Mouse (Mus musculus) C2C12 (cell line): ENCODE data around the gene Il18bp. TPM values are rescaled to one million over a fixed set of nuclear protein-coding genes. Genes with fewer than 3 reads are reported as not detected.

Experiments
- H3K27me3 ChIP-seq: one replicate; pipeline ENCODE4 v1.6.1; 2011; ENCODE audit not compliant: control insufficient read depth, insufficient read depth, insufficient read length
- H3K36me3 ChIP-seq: one replicate; pipeline ENCODE4 v1.6.1; 2011; ENCODE audit not compliant: control insufficient read depth, insufficient read depth
- H3K4me3 ChIP-seq: one replicate; pipeline ENCODE4 v1.5.1; 2011; ENCODE audit warnings: mild to moderate bottlenecking, control low read depth; ENCODE audit not compliant: poor library complexity, insufficient read depth, severe bottlenecking
- H3K79me2 ChIP-seq: one replicate; pipeline ENCODE4 v1.6.1; 2011; ENCODE audit not compliant: control insufficient read depth, insufficient read depth
- H3K79me3 ChIP-seq: one replicate; pipeline ENCODE4 v1.6.1; 2011; ENCODE audit warnings: low read depth, control low read depth
- H3ac ChIP-seq: one replicate; pipeline ENCODE3; 2011; ENCODE audit warnings: low read depth; ENCODE audit not compliant: control insufficient read depth, insufficient read length
- CEBPB ChIP-seq: IDR thresholded peaks from one replicate; pipeline ENCODE4 v1.6.1; 2011; ENCODE audit warnings: low read depth, mild to moderate bottlenecking, control low read depth, moderate library complexity
- CTCF ChIP-seq: IDR thresholded peaks from one replicate; pipeline ENCODE4 v1.5.1; 2011; ENCODE audit not compliant: control insufficient read depth, insufficient read depth, insufficient read length
- FOSL1 ChIP-seq: IDR thresholded peaks from one replicate; pipeline ENCODE4 v1.8.0; 2011; ENCODE audit warnings: mild to moderate bottlenecking, low read length; ENCODE audit not compliant: poor library complexity, insufficient read depth, severe bottlenecking
- MAX ChIP-seq: IDR thresholded peaks from one replicate; pipeline ENCODE4 v1.6.1; 2011; ENCODE audit warnings: mild to moderate bottlenecking, control low read depth
- MYOD1 ChIP-seq: IDR thresholded peaks from one replicate; pipeline ENCODE4 v1.6.1; 2011; ENCODE audit warnings: low read depth; ENCODE audit not compliant: control insufficient read depth, insufficient read length
- MYOG ChIP-seq: IDR thresholded peaks from one replicate; pipeline ENCODE4 v1.6.1; 2011; ENCODE audit not compliant: control insufficient read depth, insufficient read length; ENCODE audit errors: extremely low read depth
- USF1 ChIP-seq: IDR thresholded peaks from one replicate; pipeline ENCODE4 v1.6.1; 2011; ENCODE audit warnings: low read depth, mild to moderate bottlenecking, control low read depth, moderate library complexity
- long read RNA-seq, 2 experiments: library from polyadenylated mRNA; unstranded; transcript quantifications; one replicate each; pipeline ENCODE4 v2.0.0; 2019 to 2020
- polyA plus RNA-seq: library from polyadenylated mRNA; unstranded; fragments of >200 nt; fragmentation: generic; extraction: Trizol; gene quantifications from one replicate; pipeline ENCODE4 v1.2.1, GENCODE M21; 2012; ENCODE audit warnings: missing spikeins

Il18bp gene
- 0.95 TPM for polyA plus RNA-seq
- long read RNA-seq, experiment 1 = 0 reads
- long read RNA-seq, experiment 2, partial matches to known transcripts = 0 of 1 reads
- long read RNA-seq, experiment 2, other reads (novel, unspliced or antisense) = 1 of 1 reads

GRCm38 (mm10) chr7:102018590-102018989 lies at the start of gene Il18bp:
Gene Il18bp, minus strand, starts transcription at chr7:102018690.
- Histone ChIP-seq H3K4me3 (no peak within 1 kb of the TSS), H3K36me3 (peaks cover 30% of the 10 kb centered on the region), H3K27me3 (no peaks in the 10 kb centered on the region), H3ac (no peak within 1 kb of the TSS), H3K79me2 (peaks cover 10% of the 10 kb centered on the region), H3K79me3 (no peaks in the 10 kb centered on the region)
- TF ChIP-seq USF1 (no peak), CEBPB (no peak), MYOG (no peak), CTCF (no peak)

DNA sequence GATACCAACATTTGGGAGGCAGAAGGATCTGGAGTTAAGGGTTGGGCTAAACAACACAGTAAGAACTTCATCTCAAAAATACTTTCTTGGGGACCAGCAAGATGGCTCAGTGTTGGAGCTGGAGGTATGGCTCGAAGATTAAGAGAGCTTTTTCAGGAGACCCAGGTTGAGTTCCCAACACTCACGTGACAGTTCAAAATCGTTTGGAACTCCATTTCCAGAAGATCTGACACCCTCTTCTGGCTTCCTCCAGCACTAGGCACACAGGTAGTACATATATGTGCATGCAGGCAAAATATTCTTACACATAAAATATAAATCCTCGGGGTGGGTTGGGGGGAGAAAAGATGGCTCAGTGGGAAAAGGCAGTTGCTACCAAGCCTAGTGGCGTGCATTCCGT lies 47.9 kb upstream of the Il18bp start:
- peaks cover 49% of the 10 kb centered on the region for H3K79me2 ChIP-seq
- no peaks in the 10 kb centered on the region for H3K27me3 ChIP-seq
- H3K4me3 ChIP-seq = peak overlapping the region; percentile 56
- TF ChIP-seq USF1 (peak; percentile 27), CTCF (no peak)
- peaks cover 7% of the 10 kb centered on the region for H3K36me3 ChIP-seq
- peaks cover 32% of the 10 kb centered on the region for H3K79me3 ChIP-seq
- H3ac ChIP-seq = peak overlapping the region; percentile 44

DNA sequence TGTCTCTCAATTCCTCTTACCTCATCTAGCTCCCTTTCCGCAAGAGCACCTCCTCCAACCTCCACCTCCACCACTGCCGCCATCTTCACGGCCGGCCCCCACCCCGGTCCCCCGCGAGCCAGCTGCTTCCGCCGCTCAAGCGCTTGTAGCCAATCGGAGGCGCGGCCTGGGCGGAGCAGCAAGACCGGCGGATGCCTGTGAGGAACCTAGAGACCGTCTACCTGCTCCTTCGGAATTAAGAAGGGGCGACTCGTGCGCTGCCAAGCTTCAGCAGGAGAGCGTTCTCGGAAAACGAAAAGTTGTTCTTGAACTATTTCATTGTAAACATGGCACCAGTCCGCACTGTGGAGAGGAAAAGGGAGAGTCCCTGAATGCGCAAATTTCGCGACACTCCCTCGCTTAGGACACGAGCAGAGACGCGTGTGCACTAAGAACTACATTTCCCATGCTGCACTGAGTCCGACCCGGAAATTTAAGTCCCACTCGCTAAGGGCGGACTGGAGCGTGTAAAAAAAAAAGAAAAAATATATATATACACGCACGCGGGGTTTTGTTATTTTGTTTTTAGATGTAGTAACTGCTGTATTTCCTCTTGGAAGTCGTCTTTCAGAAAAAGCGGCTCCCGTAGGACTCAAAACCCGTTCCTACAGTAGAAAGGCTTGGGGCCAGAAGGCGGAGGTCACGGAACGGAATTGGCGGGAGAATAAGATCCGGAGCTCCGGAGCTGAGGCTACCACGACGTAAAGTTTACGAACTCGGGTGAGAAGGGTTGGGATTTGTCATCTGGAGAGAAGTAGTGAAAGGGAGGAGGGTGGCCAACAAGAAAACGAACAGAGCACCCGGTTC lies 46.8 kb upstream of the Il18bp start, which contains the start of the genes Rnf121, Xndc1 and Xntrpc:
Gene Rnf121 (minus strand): TSS at position 424 of the 846 bp plus-strand sequence.
Gene Xndc1 (plus strand): TSS at position 466 of the 846 bp plus-strand sequence.
Gene Xntrpc (plus strand): TSS at position 668 of the 846 bp plus-strand sequence.
- Histone ChIP-seq H3K79me3 (peaks cover 34% of the 10 kb centered on the region), H3K27me3 (no peaks in the 10 kb centered on the region), H3K4me3 (peak within 1 kb of the TSS; percentile 56), H3ac (peak within 1 kb of the TSS; percentile 71), H3K79me2 (peaks cover 57% of the 10 kb centered on the region), H3K36me3 (peaks cover 7% of the 10 kb centered on the region)
- TF ChIP-seq MAX = peak; percentile 27
- TF ChIP-seq MYOD1 = peak; percentile 83
- no peak for TF ChIP-seq FOSL1

DNA sequence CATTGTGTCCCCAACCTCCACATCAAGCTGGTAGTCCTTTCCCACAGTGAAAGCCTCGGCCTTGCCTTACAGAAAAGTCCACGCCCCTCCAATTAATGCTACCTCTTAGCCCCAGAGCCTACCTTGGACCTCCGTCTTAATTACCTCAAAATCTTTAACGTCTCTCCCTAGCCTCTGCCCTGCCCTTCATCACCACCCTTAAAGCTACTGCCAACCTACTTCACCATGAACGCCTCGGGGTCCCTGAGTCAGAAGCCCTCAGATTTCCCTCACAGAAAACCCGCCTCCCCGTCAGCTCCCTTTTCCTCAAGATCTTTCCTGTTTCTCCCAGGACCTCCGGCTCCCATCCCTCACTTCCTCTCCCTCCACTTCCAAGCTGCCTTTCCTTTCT lies 46.2 kb upstream of the Il18bp start:
- Histone ChIP-seq H3K4me3 (peak overlapping the region; percentile 56), H3ac (peak overlapping the region; percentile 63), H3K79me3 (peaks cover 37% of the 10 kb centered on the region), H3K27me3 (no peaks in the 10 kb centered on the region), H3K79me2 (peaks cover 63% of the 10 kb centered on the region), H3K36me3 (peaks cover 12% of the 10 kb centered on the region)
- TF ChIP-seq FOSL1 (no peak), CEBPB (no peak), CTCF (no peak), MAX (no peak), MYOG (no peak), USF1 (no peak), MYOD1 (no peak)

GRCm38 (mm10) chr7:102063891-102064290 lies 45.4 kb upstream of the Il18bp start:
- no peak for TF ChIP-seq CTCF
- TF ChIP-seq MYOD1 = no peak
- no peak for TF ChIP-seq MAX
- no peak for TF ChIP-seq CEBPB
- TF ChIP-seq USF1 = no peak
- no peak for TF ChIP-seq FOSL1
- TF ChIP-seq MYOG = no peak
- Histone ChIP-seq H3K79me2 (peaks cover 68% of the 10 kb centered on the region), H3ac (no peak overlapping the region), H3K27me3 (no peaks in the 10 kb centered on the region), H3K36me3 (peaks cover 14% of the 10 kb centered on the region), H3K4me3 (no peak overlapping the region), H3K79me3 (peaks cover 41% of the 10 kb centered on the region)

DNA sequence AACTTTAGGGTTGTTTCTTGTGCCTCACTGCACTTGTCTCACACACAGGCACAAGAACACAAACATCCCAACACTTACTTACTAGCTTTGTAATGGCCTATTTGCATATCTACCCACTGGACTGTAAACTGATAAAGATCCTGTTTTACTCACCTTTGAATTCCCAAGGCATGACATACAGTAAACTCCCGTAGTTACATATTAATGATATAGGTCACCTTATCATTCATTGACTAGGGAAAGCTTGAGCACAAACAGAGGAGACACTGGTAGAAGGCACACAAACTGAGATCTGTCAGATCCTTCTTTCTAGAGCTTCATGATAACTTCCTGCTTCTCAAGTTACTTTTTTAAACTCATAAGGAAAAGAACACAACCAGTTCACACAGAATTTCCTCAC lies 43.7 kb upstream of the Il18bp start:
- H3K4me3 ChIP-seq = no peak overlapping the region
- peaks cover 62% of the 10 kb centered on the region for H3K79me2 ChIP-seq
- peaks cover 14% of the 10 kb centered on the region for H3K36me3 ChIP-seq
- TF ChIP-seq MYOG (no peak), FOSL1 (no peak), MYOD1 (no peak), CTCF (no peak), CEBPB (no peak), MAX (no peak)
- H3K79me3 ChIP-seq = peaks cover 41% of the 10 kb centered on the region
- no peak overlapping the region for H3ac ChIP-seq
- H3K27me3 ChIP-seq = no peaks in the 10 kb centered on the region
